Mouse (Mus musculus) 3T3-L1 (cell line): ENCODE results near the gene Shisal2a.

Experiments
- DNase-seq: peaks from one replicate; pipeline ENCODE4 v3.0.0-alpha.2; 2015; ENCODE audit warnings: low read depth, low spot score

The Shisal2a gene

GRCm38 (mm10) chr4:108383183-108383714 lies at the start of gene Shisal2a:
TSS of gene Shisal2a (minus strand) at chr4:108383349.
- DNase-seq: no peak

GRCm38 (mm10) chr4:108431561-108431936 lies 48.4 kb upstream of the Shisal2a start:
- no peak for DNase-seq

GRCm38 (mm10) chr4:108430656-108431560 lies 47.8 kb upstream of the Shisal2a start:
- no peak for DNase-seq

GRCm38 (mm10) chr4:108428341-108428721 lies 45.2 kb upstream of the Shisal2a start:
- DNase-seq: no peak

- DNase-seq: no peak
These were observed 44.7 kb upstream of the Shisal2a start for GRCm38 (mm10) chr4:108427719-108428340.

GRCm38 (mm10) chr4:108424587-108424986 lies 41.4 kb upstream of the Shisal2a start:
- no peak for DNase-seq

GRCm38 (mm10) chr4:108407621-108408020 lies 24.5 kb upstream of the Shisal2a start:
- no peak for DNase-seq

- no peak for DNase-seq
These were observed 23.8 kb upstream of the Shisal2a start, which contains the start of gene Gpx7 for GRCm38 (mm10) chr4:108406861-108407401. TSS of gene Gpx7 (minus strand) at chr4:108406961.

- DNase-seq: peak; percentile 55
These were observed 23.1 kb upstream of the Shisal2a start for GRCm38 (mm10) chr4:108406138-108406860.

- DNase-seq: no peak
These were observed 22.6 kb upstream of the Shisal2a start for GRCm38 (mm10) chr4:108405766-108406137.

- DNase-seq: no peak
These were observed 20.9 kb upstream of the Shisal2a start for GRCm38 (mm10) chr4:108403861-108404635.

- peak; percentile 24 for DNase-seq
These were observed 17.2 kb upstream of the Shisal2a start for GRCm38 (mm10) chr4:108400395-108400794.

GRCm38 (mm10) chr4:108394236-108394635 lies 11.1 kb upstream of the Shisal2a start:
- DNase-seq: no peak

GRCm38 (mm10) chr4:108392558-108392957 lies 9.4 kb upstream of the Shisal2a start:
- DNase-seq: no peak

- no peak for DNase-seq
These were observed 8.0 kb upstream of the Shisal2a start for GRCm38 (mm10) chr4:108391124-108391523.

- no peak for DNase-seq
These were observed 5.6 kb upstream of the Shisal2a start for GRCm38 (mm10) chr4:108388741-108389140.

- DNase-seq: peak; percentile 63
These were observed 4.6 kb upstream of the Shisal2a start for GRCm38 (mm10) chr4:108387681-108388253.

GRCm38 (mm10) chr4:108387106-108387505 lies 4.0 kb upstream of the Shisal2a start:
- no peak for DNase-seq

- DNase-seq: peak; percentile 32
These were observed 2.9 kb upstream of the Shisal2a start for GRCm38 (mm10) chr4:108386087-108386486.

GRCm38 (mm10) chr4:108380146-108380545 lies 3.0 kb downstream of the Shisal2a start:
- DNase-seq: peak; percentile 84
